Mouse (Mus musculus): Measurements from ENCODE around the gene Tmc6.

- no peak for TF ChIP-seq E2F4 (IDR thresholded peaks at IDR 0.05; ENCODE audit: insufficient replicate concordance, low read depth, low read length)
- TF ChIP-seq MAX (IDR thresholded peaks at IDR 0.05; ENCODE audit: low read length) = no peak
- no peak for TF ChIP-seq KAT2A (IDR thresholded peaks at IDR 0.05; ENCODE audit: insufficient replicate concordance, low read length)
- TF ChIP-seq CTCF (conservative IDR thresholded peaks at IDR 0.05 in 1 of 2, IDR thresholded peaks at IDR 0.05 in 1 of 2; ENCODE audit: low read depth in 2 of 2, low read length in 2 of 2) = no peak
- no peak for TF ChIP-seq EP300 (IDR thresholded peaks at IDR 0.05; ENCODE audit: low read length)
- no peak for TF ChIP-seq UBTF (IDR thresholded peaks at IDR 0.05; ENCODE audit: low read depth, low read length)
Observed at GRCm38 (mm10) chr11:117774925-117775324, 7.1 kb downstream of the Tmc6 start.

All from CH12.LX (cell line).